Mouse (Mus musculus): ENCODE results near the gene Zfp618.

GRCm38 (mm10) chr4:63021034-63021700 is 55.8 kb downstream of the Zfp618 start:
- TF ChIP-seq EP300 (optimal IDR thresholded peaks at IDR 0.05) (no peak), CTCF (IDR thresholded peaks at IDR 0.05; ENCODE audit: low read depth) (no peak)
